Mouse (Mus musculus) heart, postnatal 14 days (tissue): ENCODE data around the gene Rassf5. TPM values are rescaled to one million over a fixed set of nuclear protein-coding genes. Genes with fewer than 3 reads are reported as not detected.
"Not testable (repeated sequence)": the region's sequence is repeated elsewhere in the genome, so short reads cannot be mapped to it uniquely, and the experiment has no call there.

Source experiments
- DNase-seq, 2 experiments: peaks; one replicate each; pipeline ENCODE4 v3.0.0; 2021 to 2022
- intact Hi-C: fragments of 180-260 bp; cut with DNase I; formaldehyde crosslinking; loops from one replicate; pipeline ENCODE4 v1.15.1; 2025
- total RNA-seq, 2 experiments: library from RNA; stranded (reverse); gene quantifications; 2 replicates each; pipeline ENCODE4 v1.2.3; 2021

The Rassf5 gene
- total RNA-seq, 2 experiments from 2014 or later = 2.4 to 5.1 TPM

GRCm38 (mm10) chr1:131260309-131260656, 15.2 kb upstream of the Rassf5 start:
- peak; percentile 74 to 81 for DNase-seq
- intact Hi-C loops = loop anchor here (2.0 to 5.0 kb wide), 2 partner anchors 143 to 383 kb away; no protein-coding TSS in a partner anchor

GRCm38 (mm10) chr1:131259632-131260308, 14.7 kb upstream of the Rassf5 start:
- no peak for DNase-seq
- intact Hi-C loops = loop anchor here (2.0 to 5.0 kb wide), 4 partner anchors 79 to 462 kb away; no protein-coding TSS in a partner anchor

- DNase-seq = no peak
- intact Hi-C loops = loop anchor here (5.0 kb wide), 1 partner anchor 460 kb away; no protein-coding TSS in a partner anchor
Observed at GRCm38 (mm10) chr1:131257288-131257687, 12.2 kb upstream of the Rassf5 start.

- DNase-seq, intact Hi-C loops: not testable (repeated sequence)
Observed at GRCm38 (mm10) chr1:131252516-131253250, 7.6 kb upstream of the Rassf5 start.

DNA sequence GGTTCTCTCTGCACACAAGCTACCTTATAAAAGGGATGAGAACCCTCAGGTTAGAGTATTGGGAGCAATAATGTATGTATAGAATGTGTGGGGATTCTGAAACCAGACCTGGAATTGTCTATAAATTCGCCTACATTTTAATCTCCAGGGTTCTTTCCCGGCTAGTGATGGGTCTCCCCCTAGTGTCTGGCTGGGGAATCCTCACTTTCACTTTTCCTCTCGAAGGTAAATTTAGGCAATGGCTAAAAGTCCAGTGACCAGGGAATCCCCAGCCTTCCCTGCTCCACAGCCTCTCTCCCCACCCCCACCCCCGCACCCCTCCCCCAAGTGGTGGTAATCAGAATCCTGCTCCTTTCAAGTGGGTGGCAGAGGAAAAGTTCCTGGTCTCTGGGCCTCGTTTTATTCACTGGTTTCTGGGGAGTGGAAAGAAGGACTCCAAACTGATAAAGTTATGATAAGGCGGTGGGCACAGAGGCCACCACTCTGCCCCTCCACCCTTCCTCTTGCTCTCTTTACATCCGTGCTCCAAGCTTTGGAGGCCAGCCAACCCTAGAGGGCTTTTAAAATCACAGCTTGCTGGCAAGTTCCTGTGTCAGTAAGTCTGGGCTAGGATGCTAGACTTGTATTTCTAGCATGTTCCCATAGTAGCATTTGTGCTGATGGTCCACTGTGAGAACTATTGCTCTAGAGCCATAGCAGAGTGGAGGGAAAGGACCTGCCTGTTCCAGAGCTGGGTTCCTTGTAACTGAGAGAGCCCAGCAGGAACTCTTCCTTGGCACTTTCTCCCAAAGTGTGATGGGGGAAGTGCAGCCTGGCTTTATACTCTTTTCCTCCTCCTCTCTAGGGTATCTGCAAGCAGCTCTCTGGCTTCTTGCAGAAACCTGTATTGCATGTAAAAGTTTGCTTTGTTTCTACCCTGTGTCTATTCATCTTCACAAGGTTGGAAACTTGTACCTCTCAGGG, 1.7 kb upstream of the Rassf5 start:
- DNase-seq = peak; percentile 36 to 61
- intact Hi-C loops = loop anchor here (1.0 kb wide), 1 partner anchor 65 kb away; no protein-coding TSS in a partner anchor

DNA sequence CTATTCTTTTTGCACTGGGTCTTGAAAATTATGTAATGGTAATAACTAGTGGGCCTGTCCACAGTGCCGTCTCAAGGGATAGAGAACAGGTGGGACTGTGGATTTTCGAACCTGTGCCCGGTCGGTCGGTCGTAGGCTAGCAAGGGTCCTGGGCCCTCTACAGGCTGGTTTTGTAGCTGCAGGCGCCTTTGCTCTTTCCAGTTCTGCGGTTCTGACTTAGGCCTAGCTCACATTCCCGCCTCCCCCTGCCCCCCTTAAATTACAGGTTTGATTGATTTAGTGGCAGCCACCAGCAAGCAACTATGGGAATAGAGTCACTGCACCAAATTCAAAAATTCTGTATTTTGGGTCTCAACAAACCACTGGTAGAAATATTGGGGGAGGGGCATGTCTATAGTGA, 868 bp upstream of the Rassf5 start:
- intact Hi-C loops = loop anchor here (1.0 kb wide), 1 partner anchor 65 kb away; no protein-coding TSS in a partner anchor
- DNase-seq = peak; percentile 52 to 61

- intact Hi-C loops = no loop called here
- no peak for DNase-seq
Observed at GRCm38 (mm10) chr1:131244536-131245088, 446 bp downstream of the Rassf5 start.

DNA sequence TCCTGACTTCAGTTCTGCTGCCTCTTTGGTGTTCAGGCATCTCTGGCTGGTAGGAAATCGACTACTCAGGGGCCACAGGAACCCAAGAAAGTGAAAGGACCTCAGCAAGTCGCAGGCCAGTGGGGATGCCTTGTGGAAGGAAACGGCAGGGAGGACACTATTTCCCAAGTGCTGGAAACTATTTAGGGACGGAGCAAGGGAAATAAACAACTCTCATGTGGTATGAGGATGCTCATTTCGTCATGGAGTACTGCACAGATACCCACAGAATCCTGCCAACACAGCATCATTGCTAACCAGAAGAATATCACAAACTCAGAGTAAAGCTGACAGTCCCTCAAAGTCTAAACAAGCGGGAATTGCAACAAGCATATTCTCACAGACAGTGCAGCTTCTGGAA, 2.1 kb downstream of the Rassf5 start:
- intact Hi-C loops = no loop called here
- DNase-seq = no peak

DNA sequence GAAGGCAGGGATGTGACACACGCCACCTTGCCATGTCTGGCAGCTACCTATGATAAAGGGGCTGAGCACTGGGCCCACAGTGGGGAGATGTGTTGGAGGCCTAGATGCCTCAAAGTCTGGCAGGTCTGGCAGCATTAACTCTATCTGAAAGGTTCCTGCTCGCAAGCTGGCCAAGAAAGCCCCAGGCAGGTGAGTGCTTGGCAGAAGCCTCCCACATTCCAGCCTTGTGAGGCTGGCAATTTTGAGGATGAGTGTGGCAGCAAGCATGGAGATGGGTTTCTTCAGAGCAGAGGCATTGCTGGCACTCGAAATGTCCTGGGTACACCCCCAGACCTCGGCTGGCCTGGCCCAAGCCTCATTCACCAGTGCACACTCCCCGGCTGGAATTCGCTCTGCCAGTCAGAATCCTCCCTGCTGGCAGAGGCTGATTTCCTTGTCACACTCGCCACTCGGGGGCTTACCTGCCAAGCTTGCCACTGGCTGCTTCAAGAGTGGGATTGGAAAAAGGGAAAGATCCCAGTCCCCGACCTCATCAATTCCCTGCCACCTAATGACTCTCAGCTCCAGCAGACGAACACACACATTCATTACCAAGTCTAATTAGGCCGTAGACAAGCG, 5.4 kb downstream of the Rassf5 start:
- no peak for DNase-seq
- intact Hi-C loops = no loop called here

- DNase-seq = peak; percentile 72 to 80
- intact Hi-C loops = no loop called here
Observed at GRCm38 (mm10) chr1:131238931-131239381, 6.1 kb downstream of the Rassf5 start.

- intact Hi-C loops = no loop called here
Observed at GRCm38 (mm10) chr1:131236077-131236476, 9.0 kb downstream of the Rassf5 start.

GRCm38 (mm10) chr1:131233527-131233926, 11.5 kb downstream of the Rassf5 start:
- intact Hi-C loops = no loop called here
- DNase-seq = no peak

More at GRCm38 (mm10) chr1:131236077-131236476, 9.0 kb downstream of the Rassf5 start:
- DNase-seq = no peak

- intact Hi-C loops = no loop called here
- no peak for DNase-seq
Observed at GRCm38 (mm10) chr1:131228659-131229058, 16.4 kb downstream of the Rassf5 start.

DNA sequence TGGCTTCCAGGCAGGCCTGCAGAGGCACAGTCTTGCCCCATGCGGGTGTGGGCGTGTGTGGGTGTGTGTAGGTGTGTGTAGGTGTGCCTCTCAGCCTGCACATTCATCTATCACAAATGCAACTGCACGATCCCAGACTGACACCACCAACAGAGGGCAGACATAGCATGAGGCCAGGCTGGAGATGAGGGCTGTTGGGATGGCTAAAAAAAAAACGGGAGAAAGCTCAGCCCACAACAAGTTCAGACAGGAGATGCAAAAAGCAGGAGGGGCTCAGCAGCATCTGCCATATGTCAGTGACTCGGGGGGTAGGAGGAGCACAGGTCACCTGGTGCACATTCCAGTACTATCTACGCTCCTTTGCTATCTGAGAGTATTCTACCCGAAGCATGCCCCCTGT, 16.8 kb downstream of the Rassf5 start:
- DNase-seq = no peak
- intact Hi-C loops = no loop called here

DNA sequence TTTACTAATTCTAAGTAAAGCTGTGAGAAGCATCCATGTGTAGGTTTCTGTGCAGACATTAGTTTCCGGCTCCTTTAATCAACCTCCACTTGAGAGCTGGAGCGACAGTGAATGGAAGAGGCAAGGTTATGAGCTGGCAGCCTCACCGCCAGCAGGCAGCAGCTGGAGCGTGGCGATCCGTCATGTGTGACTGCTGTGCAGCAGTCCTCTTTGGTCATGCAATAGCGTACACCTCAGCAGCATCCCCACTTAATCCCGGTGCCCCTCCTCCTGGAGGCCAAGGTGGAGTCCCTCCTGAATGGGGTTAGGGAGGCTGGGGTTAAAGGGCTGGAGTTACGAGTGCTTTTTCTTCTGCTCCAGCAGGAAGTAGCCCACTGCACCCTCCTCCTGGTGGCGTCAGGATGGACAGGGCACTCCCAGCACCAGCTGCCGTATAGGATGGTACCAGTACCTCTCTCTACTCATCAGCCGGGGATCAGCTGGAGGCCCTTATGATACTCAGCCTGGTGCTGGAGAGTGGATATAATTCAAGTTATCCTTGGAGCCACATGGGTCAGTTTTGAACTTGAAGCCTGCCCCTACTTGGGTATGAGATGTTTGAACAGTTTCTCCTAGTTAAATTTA, 20.1 kb downstream of the Rassf5 start:
- DNase-seq = no peak
- intact Hi-C loops = no loop called here

- intact Hi-C loops = no loop called here
- no peak for DNase-seq
Observed at GRCm38 (mm10) chr1:131223345-131223744, 21.7 kb downstream of the Rassf5 start.

DNA sequence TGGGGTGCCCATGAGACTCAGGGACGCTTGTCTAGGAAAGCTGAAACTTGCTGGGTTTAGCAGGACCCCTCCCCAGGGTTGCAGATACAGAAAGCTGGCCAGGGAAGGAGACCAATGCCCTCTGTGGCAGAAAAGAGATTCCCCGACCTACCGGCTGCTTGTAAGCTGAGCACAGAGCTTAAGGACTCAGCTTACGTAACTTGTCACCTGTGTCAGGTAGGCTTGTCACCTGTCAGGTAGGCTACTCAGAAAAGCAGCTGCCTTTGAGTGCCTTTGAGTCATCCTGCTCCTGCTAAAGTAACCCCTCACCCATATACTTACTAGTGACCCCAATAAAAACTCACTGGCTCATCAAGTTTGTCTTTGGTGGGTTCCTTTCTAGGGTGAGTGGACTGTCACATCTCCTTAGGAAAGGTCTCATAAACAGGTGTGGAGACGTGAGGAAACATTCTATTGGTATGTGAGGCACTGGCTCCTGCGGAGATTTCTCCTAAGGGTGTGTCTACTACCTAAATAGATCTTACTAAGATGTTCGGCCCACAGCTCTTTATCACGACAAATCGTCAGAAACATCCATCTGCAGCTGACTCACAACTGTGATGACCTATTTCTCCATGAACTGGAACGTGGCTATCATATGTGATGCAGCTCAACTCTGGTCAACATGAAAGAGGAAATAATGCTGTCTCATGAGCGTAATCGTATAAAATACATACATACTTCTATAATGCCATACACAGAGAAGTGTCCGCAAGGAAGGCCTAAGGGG, 23.1 kb downstream of the Rassf5 start:
- intact Hi-C loops = no loop called here

GRCm38 (mm10) chr1:131218933-131219332, 26.1 kb downstream of the Rassf5 start:
- DNase-seq = no peak
- intact Hi-C loops = no loop called here

More for the DNA sequence above, 23.1 kb downstream of the Rassf5 start:
- no peak for DNase-seq
